Mouse (Mus musculus) WW6 (cell line): ENCODE data around the gene Ubqlnl.
A peak's percentile ranks its signal among the peaks of the same experiment; 100 is the strongest.

Source experiments
- DNase-seq: peaks from one replicate; pipeline ENCODE4 v3.0.0-alpha.2; 2013; ENCODE audit warnings: low read depth, low spot score

Gene Ubqlnl

GRCm38 (mm10) chr7:104150456-104150855, at the start of gene Ubqlnl:
TSS of gene Ubqlnl (minus strand) at chr7:104150556.
- DNase-seq: no peak

- peak; percentile 54 for DNase-seq
These were observed 49.5 kb upstream of the Ubqlnl start for GRCm38 (mm10) chr7:104199822-104200221.

GRCm38 (mm10) chr7:104195885-104196284, 45.5 kb upstream of the Ubqlnl start, which contains the start of gene Olfr649:
TSS of gene Olfr649 (minus strand) at chr7:104195985.
- no peak for DNase-seq

GRCm38 (mm10) chr7:104191275-104191674, 40.9 kb upstream of the Ubqlnl start:
- DNase-seq: no peak

- no peak for DNase-seq
These were observed 32.9 kb upstream of the Ubqlnl start, which contains the start of gene Olfr648 for GRCm38 (mm10) chr7:104183292-104183691. TSS of gene Olfr648 (minus strand) at chr7:104183392.

- no peak for DNase-seq
These were observed 28.7 kb upstream of the Ubqlnl start for GRCm38 (mm10) chr7:104179074-104179473.

GRCm38 (mm10) chr7:104178422-104179054, 28.2 kb upstream of the Ubqlnl start:
- no peak for DNase-seq

- no peak for DNase-seq
These were observed 24.7 kb upstream of the Ubqlnl start for GRCm38 (mm10) chr7:104175085-104175484.

GRCm38 (mm10) chr7:104169634-104170204, 19.4 kb upstream of the Ubqlnl start:
- no peak for DNase-seq

GRCm38 (mm10) chr7:104167105-104167504, 16.7 kb upstream of the Ubqlnl start:
- no peak for DNase-seq

- no peak for DNase-seq
These were observed 7.2 kb downstream of the Ubqlnl start, which contains the start of gene Ubqln3 for GRCm38 (mm10) chr7:104143179-104143578. TSS of gene Ubqln3 (minus strand) at chr7:104143279.

- DNase-seq: no peak
These were observed 13.1 kb downstream of the Ubqlnl start, which contains the start of gene Olfr643 for GRCm38 (mm10) chr7:104137305-104137704. TSS of gene Olfr643 (minus strand) at chr7:104137405.

GRCm38 (mm10) chr7:104129726-104130125, 20.6 kb downstream of the Ubqlnl start, which contains the start of gene Ubqln5:
TSS of gene Ubqln5 (minus strand) at chr7:104129826.
- no peak for DNase-seq

- DNase-seq: no peak
These were observed 45.7 kb downstream of the Ubqlnl start, which contains the start of gene Olfr646 for GRCm38 (mm10) chr7:104104757-104104972. TSS of gene Olfr646 (plus strand) at chr7:104104873.

GRCm38 (mm10) chr7:104103913-104104756, 46.2 kb downstream of the Ubqlnl start:
- DNase-seq: no peak
